Mouse (Mus musculus) left cerebral cortex, postnatal 10 days (tissue): ENCODE results near the gene Unc13a. TPM values are rescaled to one million over a fixed set of nuclear protein-coding genes. Genes with fewer than 3 reads are reported as not detected.
A peak's percentile ranks its signal among the peaks of the same experiment; 100 is the strongest.
"Not testable (repeated sequence)": the region's sequence is repeated elsewhere in the genome, so short reads cannot be mapped to it uniquely, and the experiment has no call there.

ENCODE experiments used
- DNase-seq, 2 experiments: peaks; one replicate each; pipeline ENCODE4 v3.0.0; 2021 to 2022; ENCODE audit warnings: low spot score in 2 of 2, mixed read lengths in 1 of 2; ENCODE audit errors: extremely low spot score in 1 of 2
- intact Hi-C: fragments of 180-260 bp; cut with DNase I; formaldehyde crosslinking; loops from one replicate; pipeline ENCODE4 v1.15.1; 2025
- total RNA-seq, 2 experiments: library from RNA; stranded (reverse); gene quantifications; 2 replicates each; pipeline ENCODE4 v1.2.3; 2021

The Unc13a gene
- 100 to 1,000 TPM; 279 to 290 TPM for total RNA-seq

- DNase-seq, result peak; percentile 88 to 95
- intact Hi-C loops, result no loop called here
Measured at GRCm38 (mm10) chr8:71671549-71671965, at the start of gene Unc13a. Gene Unc13a (minus strand): TSS chr8:71671757.

DNA sequence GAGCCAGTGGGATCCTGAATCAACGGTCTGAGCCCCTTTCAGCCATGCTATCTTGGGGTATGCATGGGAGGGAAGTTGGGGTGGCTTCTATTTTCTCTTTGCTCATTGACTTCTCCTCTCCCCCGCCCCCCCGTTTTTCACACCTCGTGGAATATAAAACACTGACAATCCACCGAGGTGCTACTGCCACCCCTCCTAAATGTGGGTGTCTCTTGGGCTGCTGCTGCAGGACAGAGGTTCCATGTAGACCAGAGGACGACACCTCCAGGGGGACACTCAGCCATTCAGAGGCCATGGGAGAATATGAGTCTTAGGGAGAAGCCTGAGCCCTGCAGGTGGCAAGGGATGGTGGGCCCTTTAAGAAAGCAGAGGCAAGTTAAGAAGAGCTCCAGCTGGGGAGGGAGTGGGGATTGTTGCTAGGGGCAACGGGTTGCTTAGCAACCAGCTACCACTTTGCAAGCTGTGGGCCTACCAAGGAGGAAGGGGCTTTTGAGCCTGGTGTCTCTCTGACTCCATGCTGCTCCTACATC is 48.4 kb upstream of the Unc13a start:
- peak; percentile 82 to 89 for DNase-seq
- intact Hi-C loops, result no loop called here

- DNase-seq, result peak in 1 of 2 experiments; percentile 66
- intact Hi-C loops, result no loop called here
Measured at GRCm38 (mm10) chr8:71719218-71719617, 47.7 kb upstream of the Unc13a start.

DNA sequence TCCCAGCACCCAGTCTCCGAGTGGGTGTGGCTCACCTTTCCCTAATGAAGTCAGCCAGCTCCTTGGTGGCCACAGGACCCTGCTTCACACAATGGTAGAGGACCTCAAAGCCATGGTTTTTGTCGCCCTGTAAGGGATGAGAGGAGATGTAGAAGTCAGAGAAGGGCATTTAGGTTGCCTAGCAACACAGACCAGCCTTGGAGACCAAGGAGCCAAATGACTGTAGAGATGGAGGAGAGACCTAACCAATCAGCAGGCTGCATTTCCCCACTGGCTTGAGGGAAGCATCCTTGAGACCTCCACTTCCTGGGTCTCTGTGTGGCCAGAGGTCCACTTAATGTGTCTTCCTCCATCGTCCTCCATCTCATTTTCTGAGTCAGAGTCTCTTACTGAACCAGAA is 46.7 kb upstream of the Unc13a start:
- no peak for DNase-seq

DNA sequence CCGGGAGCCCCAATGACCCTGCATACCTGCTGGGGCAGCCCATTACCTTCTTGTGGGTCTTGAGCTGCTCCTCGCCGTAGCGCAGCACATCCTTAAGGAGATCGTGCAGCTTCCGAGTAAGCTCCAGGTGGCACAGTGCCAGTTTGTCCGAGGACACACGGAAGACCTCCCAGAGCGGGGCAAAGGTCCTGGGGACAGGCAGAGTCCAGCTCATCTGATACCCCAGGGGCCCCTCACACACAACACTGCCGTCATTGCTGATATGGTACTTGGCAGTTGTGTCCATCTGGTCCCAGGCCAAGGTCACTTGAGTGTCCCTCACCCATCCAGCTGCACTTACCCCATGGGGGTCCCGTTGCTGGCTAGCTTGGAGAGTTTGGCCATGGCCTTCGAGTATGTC is 45.5 kb upstream of the Unc13a start:
- peak in 1 of 2 experiments; percentile 67 for DNase-seq
- intact Hi-C loops, result no loop called here

More for the DNA sequence above, 46.7 kb upstream of the Unc13a start:
- intact Hi-C loops, result no loop called here

- no peak for DNase-seq
- intact Hi-C loops, result no loop called here
Measured at GRCm38 (mm10) chr8:71716561-71717053, 45.0 kb upstream of the Unc13a start.

GRCm38 (mm10) chr8:71715531-71715930 is 44.0 kb upstream of the Unc13a start:
- no peak for DNase-seq
- intact Hi-C loops, result no loop called here

DNA sequence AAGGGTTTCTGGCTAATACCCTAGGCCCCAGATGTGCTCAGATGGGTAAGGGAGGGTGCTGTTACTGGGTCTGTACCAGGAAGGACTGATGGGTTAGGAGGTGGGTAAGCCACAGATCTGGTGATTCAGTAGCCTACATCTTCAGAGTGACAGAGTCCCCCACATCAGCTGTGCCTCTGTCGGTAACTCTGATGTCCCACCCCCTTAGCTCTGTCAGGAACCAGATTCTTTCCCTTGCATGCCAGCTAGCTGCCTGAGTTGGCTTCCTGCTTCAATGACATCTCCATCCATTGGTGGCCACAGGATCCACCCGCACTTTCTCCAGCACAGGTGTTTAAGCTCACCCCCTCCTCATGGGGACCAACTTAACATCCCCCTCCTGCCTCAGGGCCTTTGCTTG is 40.0 kb upstream of the Unc13a start:
- DNase-seq, result no peak
- intact Hi-C loops, result no loop called here

GRCm38 (mm10) chr8:71709800-71710446 is 38.4 kb upstream of the Unc13a start:
- peak; percentile 75 to 87 for DNase-seq
- intact Hi-C loops, result loop anchor here (10.0 kb wide), 1 partner anchor 275 kb away; no protein-coding TSS in a partner anchor

- intact Hi-C loops, result loop anchor here (10.0 kb wide), 1 partner anchor 276 kb away; no protein-coding TSS in a partner anchor
- DNase-seq, result no peak
Measured at GRCm38 (mm10) chr8:71709134-71709799, 37.7 kb upstream of the Unc13a start.

- no peak for DNase-seq
- intact Hi-C loops, result loop anchor here (10.0 kb wide), 1 partner anchor 277 kb away; no protein-coding TSS in a partner anchor
Measured at GRCm38 (mm10) chr8:71707874-71708273, 36.3 kb upstream of the Unc13a start.

DNA sequence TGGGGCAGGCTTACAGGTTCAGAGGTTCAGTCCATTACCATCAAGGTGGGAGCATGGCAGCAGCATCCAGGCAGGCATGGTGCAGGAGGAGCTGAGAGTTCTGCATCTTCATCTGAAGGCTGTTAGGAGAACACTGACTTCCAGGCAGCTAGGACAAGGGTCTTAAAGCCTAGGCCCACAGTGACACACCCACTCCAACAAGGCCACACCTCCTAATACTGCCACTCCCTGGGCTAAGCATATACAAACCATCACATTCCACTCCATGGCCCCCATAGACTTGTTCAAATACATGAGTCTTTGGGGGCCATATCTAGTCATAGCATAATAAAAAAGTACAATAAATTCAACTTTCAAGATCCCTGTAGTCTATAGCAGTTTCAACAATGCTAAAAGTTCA is 31.8 kb upstream of the Unc13a start:
- DNase-seq, result not testable (repeated sequence)
- intact Hi-C loops, result loop anchor here (10.0 kb wide), 1 partner anchor 281 kb away; no protein-coding TSS in a partner anchor

- no peak for DNase-seq
- intact Hi-C loops, result loop anchor here (10.0 kb wide), 1 partner anchor 282 kb away; no protein-coding TSS in a partner anchor
Measured at GRCm38 (mm10) chr8:71702923-71703322, 31.4 kb upstream of the Unc13a start.

DNA sequence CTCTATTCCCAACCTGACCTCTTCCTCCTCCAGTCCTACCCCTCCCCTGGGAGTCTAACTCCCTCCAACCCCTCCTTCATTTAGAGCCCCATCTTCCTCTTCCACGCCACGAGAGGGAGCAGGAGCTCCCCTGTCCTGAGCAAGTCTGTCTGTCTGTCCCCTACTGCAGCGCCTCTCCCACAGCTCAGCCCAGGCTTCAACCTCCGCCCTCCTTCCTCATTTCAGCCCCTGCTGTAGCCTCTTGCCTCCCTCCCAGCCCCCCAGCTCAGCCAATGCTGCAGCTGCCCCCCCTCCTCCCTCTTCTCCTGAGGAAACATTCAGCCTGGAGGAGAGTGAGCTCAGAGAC is 30.5 kb upstream of the Unc13a start:
- intact Hi-C loops, result loop anchor here (10.0 kb wide), 1 partner anchor 283 kb away; no protein-coding TSS in a partner anchor
- DNase-seq, result no peak

DNA sequence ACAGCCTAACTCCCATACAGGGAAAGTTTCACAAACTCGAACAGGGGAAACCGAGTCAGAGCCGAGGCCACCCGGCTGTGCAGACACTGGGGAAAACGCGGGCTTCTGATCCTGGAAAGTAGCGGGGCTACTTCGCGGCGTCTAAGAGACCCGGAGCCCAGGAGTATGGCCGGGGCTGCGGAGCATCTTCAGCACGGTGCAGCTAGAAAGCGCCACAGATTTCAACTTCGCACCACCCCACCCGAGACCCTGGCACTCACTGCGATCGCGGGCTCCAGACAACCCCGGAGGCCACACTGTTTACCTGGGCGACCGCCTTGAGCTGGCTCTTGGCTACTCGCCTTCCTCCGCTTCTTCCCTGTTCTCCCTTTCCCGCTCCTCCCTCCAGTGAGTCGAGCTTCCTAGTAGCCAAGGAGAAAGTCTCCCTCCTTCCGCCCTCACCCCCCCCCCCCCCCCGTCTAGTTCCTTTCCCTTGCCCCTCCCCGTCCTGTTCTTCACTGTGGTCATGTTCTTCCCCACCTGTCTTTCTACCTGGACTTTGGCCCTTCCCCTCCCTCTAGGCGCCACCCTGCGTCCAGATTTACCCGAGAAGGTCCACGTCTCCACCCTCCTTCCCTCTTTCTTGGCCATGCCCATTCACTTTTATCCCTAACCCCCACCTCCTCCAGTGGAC is 30.0 kb upstream of the Unc13a start, which contains the start of gene B3gnt3:
B3gnt3 (minus strand) TSS at position 376 of the 673 bp plus-strand sequence.
- intact Hi-C loops, result loop anchor here (10.0 kb wide), 1 partner anchor 283 kb away; no protein-coding TSS in a partner anchor
- no peak for DNase-seq

GRCm38 (mm10) chr8:71700493-71701269 is 29.1 kb upstream of the Unc13a start:
- intact Hi-C loops, result loop anchor here (10.0 kb wide), 1 partner anchor 284 kb away; no protein-coding TSS in a partner anchor
- DNase-seq, result peak in 1 of 2 experiments; percentile 33

DNA sequence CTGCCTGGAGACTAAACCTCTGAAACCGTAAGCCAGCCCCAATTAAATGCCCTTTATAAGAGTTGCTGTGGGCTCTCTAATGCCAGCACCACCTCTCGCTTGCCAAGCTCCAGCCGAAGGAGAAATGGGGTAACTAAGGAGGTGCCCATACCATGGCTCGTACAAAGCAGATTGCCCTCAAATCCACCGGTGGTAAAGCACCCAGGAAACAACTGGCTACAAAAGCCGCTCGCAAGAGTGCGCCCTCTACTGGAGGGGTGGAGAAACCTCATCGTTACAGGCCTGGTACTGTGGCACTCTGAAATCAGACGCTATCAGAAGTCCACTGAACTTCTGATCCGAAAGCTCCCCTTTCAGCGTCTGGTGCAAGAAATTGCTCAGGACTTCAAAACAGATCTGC is 23.9 kb upstream of the Unc13a start:
- DNase-seq, intact Hi-C loops: not testable (repeated sequence)
